Mouse (Mus musculus) spleen, adult 2 months (tissue): ENCODE measurements at regions not wholly inside any gene's neighbourhood (a gene's known extent, or its start where the extent isn't known, plus 50 kb on each side); places are given as distances from the start of the nearest gene placed in this dataset.

Experiments
- DNase-seq, 2 experiments: peaks; one replicate each; pipeline versions ENCODE4 v3.0.0 to v3.0.0-alpha.2; 2012 to 2021; ENCODE audit warnings: low spot score in 2 of 2, low read depth in 1 of 2
- H3K27ac ChIP-seq: fragments of 200-500 bp; 2 replicates; pipeline ENCODE4 v1.5.1; 2012; ENCODE audit warnings: low read length, inconsistent platforms; ENCODE audit not compliant: insufficient read depth
- H3K27me3 ChIP-seq: fragments of 200-500 bp; 2 replicates; pipeline ENCODE4 v1.6.1; 2012; ENCODE audit warnings: mild to moderate bottlenecking, moderate library complexity, low read length, inconsistent platforms; ENCODE audit not compliant: control insufficient read depth, insufficient read depth
- H3K36me3 ChIP-seq: fragments of 200-500 bp; 2 replicates; pipeline ENCODE4 v1.6.1; 2012; ENCODE audit warnings: mild to moderate bottlenecking, low read length, inconsistent platforms; ENCODE audit not compliant: control insufficient read depth, insufficient read depth
- H3K4me1 ChIP-seq: fragments of 200-500 bp; 2 replicates; pipeline ENCODE4 v1.6.1; 2011; ENCODE audit warnings: inconsistent platforms; ENCODE audit not compliant: control insufficient read depth, insufficient read depth, insufficient read length
- H3K4me3 ChIP-seq: fragments of 200-500 bp; 2 replicates; pipeline ENCODE4 v1.5.1; 2011; ENCODE audit warnings: mild to moderate bottlenecking, inconsistent platforms; ENCODE audit not compliant: insufficient read depth, insufficient read length; ENCODE audit errors: extremely low read depth
- CTCF ChIP-seq: fragments of 200-500 bp; IDR thresholded peaks from 2 replicates; pipeline ENCODE4 v1.5.1; 2011; ENCODE audit warnings: mild to moderate bottlenecking, inconsistent platforms; ENCODE audit not compliant: insufficient read depth, insufficient read length, insufficient replicate concordance; ENCODE audit errors: extremely low read depth
- POLR2A ChIP-seq: fragments of 200-500 bp; IDR thresholded peaks from 2 replicates; pipeline ENCODE4 v1.6.1; 2011; ENCODE audit warnings: low read depth, low read length, inconsistent platforms
- WGBS: fragments of 180-500 bp; shearing (Covaris S2); methylation state at CpG from one replicate; pipeline ENCODE4 v1.1.7; 2018; 5-methylcytosine and 5-hydroxymethylcytosine counted together

- Histone ChIP-seq H3K4me1 (no peaks in the 10 kb centered on the region), H3K27ac (no peak overlapping the region), H3K27me3 (no peaks in the 10 kb centered on the region), H3K4me3 (no peak overlapping the region), H3K36me3 (no peaks in the 10 kb centered on the region)
- TF ChIP-seq POLR2A, result no peak
- TF ChIP-seq CTCF, result no peak
- DNase-seq, result no peak
These were observed 65.0 kb downstream of the Atxn7l3b start for GRCm38 (mm10) chr10:112863808-112864207.

GRCm38 (mm10) chr10:112863375-112863774 lies 65.4 kb downstream of the Atxn7l3b start:
- H3K27ac ChIP-seq, result no peak overlapping the region
- H3K27me3 ChIP-seq, result no peaks in the 10 kb centered on the region
- DNase-seq, result no peak
- no peak overlapping the region for H3K4me3 ChIP-seq
- no peaks in the 10 kb centered on the region for H3K36me3 ChIP-seq
- no peaks in the 10 kb centered on the region for H3K4me1 ChIP-seq
- WGBS, result 3% methylated on average over 2 of the region's 2 CpGs
- TF ChIP-seq POLR2A, result no peak
- TF ChIP-seq CTCF, result no peak

DNA sequence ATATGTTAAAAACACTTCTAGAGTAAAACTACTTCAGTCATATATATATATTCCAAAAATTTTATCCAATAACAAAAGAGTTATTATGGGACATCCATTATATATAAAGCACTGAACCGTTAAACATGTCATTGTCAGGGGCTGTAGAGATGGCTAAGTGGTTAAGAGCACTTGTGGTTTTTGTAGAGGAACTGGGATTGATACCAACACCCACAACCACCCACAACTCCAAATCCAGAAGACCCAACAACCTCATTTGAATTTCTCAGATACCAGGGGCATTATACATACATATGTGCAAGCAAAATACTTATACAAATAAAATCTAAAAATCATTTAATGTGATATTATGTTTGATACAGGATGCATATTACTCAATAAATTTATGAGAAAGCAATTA lies 76.8 kb downstream of the Atxn7l3b start:
- DNase-seq, result no peak
- H3K27me3 ChIP-seq, result no peaks in the 10 kb centered on the region
- no peak overlapping the region for H3K27ac ChIP-seq
- no peaks in the 10 kb centered on the region for H3K4me1 ChIP-seq
- TF ChIP-seq CTCF (no peak), POLR2A (no peak)
- no peaks in the 10 kb centered on the region for H3K36me3 ChIP-seq
- no peak overlapping the region for H3K4me3 ChIP-seq
- WGBS, result 4% methylated on average over 1 of the region's 1 CpGs

DNA sequence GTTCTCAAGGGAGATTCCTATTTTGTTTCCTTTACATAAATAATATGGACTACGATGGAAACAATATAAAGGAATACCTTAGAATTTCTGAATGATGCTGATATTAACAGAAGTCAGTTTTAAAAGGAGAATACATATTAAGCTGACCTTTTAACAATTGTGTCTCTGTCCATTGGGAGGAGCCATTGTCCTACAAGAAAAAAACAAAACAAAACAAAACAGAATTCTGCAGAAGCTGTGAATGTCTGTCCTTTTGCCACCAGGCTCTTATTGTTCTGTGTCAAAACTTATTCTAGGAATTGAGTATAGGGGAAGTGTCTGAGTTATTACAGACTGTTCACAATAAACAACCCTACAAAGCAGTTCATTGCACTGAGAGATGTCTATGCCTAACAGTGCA lies 82.6 kb downstream of the Atxn7l3b start:
- Histone ChIP-seq H3K27me3 (no peaks in the 10 kb centered on the region), H3K4me1 (no peaks in the 10 kb centered on the region), H3K4me3 (no peak overlapping the region), H3K27ac (no peak overlapping the region), H3K36me3 (no peaks in the 10 kb centered on the region)
- no peak for DNase-seq
- TF ChIP-seq CTCF (no peak), POLR2A (no peak)
- WGBS, result 63% methylated on average over 1 of the region's 1 CpGs

- no peaks in the 10 kb centered on the region for H3K4me1 ChIP-seq
- no peak overlapping the region for H3K27ac ChIP-seq
- no peak overlapping the region for H3K4me3 ChIP-seq
- TF ChIP-seq POLR2A (no peak), CTCF (no peak)
- H3K27me3 ChIP-seq, result no peaks in the 10 kb centered on the region
- no peaks in the 10 kb centered on the region for H3K36me3 ChIP-seq
- 76% methylated on average over 11 of the region's 11 CpGs for WGBS
- DNase-seq, result no peak
These were observed 91.3 kb downstream of the Atxn7l3b start for GRCm38 (mm10) chr10:112837400-112838035.

GRCm38 (mm10) chr10:112835970-112836369 lies 92.8 kb downstream of the Atxn7l3b start:
- Histone ChIP-seq H3K4me3 (no peak overlapping the region), H3K27me3 (no peaks in the 10 kb centered on the region), H3K4me1 (no peaks in the 10 kb centered on the region), H3K36me3 (no peaks in the 10 kb centered on the region), H3K27ac (no peak overlapping the region)
- WGBS, result 78% methylated on average over 9 of the region's 9 CpGs
- DNase-seq, result no peak
- no peak for TF ChIP-seq POLR2A
- TF ChIP-seq CTCF, result no peak

DNA sequence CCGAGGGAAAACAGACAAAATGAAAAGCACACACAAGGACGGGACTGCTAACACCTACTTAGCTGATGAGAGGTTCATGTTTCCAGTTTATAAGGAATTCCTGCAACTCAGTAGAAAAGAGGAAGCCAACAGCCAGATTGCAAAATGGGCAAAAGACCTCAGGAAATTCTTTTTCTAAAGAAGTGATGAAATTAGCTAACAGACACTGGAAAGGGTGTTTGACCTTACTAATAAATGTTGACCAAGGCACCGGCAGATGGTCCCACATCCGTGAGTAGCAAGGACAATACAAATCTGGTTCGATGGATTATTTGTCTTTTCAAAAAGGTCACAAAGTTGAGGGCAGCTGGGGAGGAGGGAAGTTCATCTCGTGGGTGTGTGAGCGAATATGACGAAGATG lies 93.3 kb downstream of the Atxn7l3b start:
- Histone ChIP-seq H3K36me3 (no peaks in the 10 kb centered on the region), H3K27ac (no peak overlapping the region), H3K27me3 (no peaks in the 10 kb centered on the region), H3K4me1 (no peaks in the 10 kb centered on the region), H3K4me3 (no peak overlapping the region)
- DNase-seq, result no peak
- TF ChIP-seq POLR2A (no peak), CTCF (no peak)
- WGBS, result 71% methylated on average over 8 of the region's 8 CpGs
